Mouse (Mus musculus): ENCODE measurements around the gene Pacrg.

Pacrg gene

DNA sequence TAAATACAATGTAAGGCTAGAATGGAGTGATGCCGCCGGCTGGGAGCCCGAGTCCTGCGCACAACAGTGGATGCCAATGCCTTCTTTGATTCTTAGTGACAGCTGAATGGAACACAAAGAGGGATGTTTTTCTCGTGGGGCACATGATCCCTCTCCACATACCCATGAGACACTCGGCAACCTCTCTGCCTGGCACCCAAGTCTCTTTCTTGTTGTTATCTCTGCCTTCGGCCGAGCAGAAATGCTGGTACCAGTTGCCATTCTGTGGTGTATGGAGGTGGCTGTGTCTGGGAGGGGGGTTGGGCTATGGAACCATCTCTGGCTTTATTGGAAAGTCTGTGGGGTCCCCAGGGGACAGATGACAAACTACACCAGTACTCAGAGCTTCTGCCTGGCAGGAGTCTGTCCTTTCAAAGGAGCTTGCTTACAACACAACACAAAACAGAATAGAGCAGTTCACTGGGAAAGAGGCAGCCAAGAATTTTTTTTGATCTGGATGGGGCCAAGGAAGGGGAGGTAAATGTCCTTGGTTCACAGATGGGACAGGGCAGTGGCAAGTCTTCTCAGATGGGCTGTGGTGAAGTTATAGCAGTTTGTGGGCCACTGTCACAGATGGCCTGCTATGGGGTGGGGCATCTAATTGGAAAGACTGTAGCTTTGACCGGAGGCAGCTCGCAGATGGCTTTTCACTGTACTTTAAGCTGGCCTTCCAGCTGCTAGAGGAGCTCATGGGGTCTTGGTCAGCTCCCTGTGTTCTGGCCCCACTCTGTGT is 388.6 kb downstream of the Pacrg start:
- no peak for DNase-seq (ENCODE audit: low spot score)

DNA sequence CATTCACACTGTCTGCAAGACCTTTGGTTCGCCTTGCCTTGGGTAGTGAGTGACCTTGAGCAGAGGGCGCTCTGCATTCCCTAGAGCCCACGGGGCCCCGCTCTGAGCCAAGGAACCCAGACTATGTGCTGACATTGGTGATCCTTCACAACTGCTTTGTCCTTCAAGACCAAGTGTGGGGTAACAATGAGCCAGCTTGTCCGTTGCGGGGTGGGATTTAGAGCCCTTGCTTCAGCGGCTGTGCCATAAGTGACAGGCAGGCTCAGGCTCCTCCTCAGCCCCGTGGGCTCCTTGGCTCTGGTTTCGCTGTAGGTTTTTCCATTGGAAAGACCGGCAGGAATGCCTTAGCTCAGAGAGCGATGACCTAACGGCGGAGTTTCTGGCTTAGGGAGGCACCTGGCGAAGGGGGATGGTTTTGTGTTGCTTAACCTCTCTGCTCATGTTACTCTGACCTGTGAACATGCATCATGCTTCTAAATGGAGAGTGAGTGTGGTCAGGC is 390.3 kb downstream of the Pacrg start:
- DNase-seq (ENCODE audit: low spot score): no peak

DNA sequence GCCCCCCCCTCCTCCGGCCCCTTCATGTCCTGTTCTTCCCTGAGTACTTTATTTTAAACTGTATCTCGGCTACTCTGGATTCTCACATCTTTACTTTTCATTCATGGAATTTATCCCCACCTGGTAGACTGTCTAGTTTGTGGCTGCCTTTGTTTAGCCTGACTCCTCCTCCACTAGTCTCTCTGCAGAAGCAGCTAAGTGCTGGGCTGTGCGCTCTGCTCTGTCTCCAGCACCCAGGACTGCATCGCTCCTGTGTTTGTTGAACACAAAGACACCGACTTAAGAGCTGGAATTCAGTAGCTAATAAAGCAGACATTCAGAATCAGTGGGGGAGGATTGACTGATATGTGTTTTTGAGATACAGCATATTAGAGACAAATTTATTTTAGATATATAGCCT is 391.7 kb downstream of the Pacrg start:
- no peak for DNase-seq (ENCODE audit: low spot score)

DNA sequence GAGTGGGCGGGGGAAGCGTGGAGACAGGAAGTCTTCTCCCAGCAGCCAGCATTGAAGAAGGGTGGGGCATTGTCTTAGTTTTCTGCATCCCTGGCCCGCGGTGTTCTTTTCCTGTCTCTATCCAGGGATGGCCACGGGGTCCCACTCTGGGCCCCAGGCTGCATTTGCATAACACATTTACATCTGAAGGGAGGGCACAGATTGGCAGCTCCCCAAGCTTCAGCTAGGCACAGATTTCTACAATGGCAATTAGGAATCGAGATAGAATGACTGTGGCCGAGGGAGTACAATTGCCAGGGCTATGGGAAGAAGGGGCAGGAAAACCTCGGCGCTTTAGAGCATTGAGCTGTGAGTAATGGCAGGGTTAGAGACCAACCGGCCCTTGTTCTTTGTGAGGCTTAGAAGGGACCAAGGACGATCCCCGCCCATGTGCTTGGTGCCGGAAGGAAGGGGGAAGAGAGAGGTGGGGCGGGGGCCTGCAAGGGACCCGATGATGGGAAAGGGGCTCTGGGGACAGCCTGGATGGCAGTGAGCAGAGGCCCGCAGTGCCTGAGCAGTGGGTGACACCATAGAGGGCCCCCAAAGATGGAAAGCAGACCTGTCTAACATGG is 398.5 kb downstream of the Pacrg start:
- DNase-seq (ENCODE audit: low spot score): no peak

DNA sequence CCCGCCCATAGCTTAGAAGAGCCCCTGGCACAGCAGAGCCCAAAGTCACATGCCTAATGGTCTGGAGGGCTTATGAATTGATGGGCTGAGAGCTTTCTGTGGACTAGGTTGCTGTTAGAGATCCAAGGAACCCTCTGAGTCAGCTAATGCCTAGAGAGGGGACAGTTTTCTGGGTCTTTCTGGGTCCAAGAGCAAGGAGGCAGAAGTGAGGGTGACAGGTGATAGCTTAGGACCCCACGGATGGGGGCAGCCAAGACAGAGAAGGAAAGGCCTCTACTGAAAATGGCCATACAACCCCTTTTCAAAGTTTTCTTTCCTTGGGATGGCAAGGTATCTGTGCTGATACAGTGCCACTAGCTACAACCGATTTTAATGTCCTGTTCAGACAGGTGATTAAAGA is 399.1 kb downstream of the Pacrg start:
- DNase-seq (ENCODE audit: low spot score): no peak

DNA sequence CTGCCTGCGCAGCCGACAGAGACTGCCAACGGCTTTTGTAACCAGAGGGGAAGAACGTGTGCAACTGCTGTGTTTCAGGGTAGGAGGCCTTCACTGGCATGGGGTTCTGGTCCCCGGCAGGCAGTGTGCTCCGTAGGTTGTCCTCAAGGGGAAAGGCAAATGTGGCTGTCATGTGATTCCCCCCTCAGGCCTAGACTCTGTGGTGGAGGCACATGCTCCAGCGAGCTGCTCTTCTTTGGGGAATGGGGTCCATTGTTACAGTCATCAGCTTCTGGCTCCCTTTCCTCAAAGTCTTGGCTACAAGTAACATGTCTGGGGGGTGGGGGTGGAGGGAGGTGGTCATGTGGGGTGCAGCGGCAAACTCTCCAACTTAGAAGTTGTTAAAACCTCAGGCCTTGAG is 400.3 kb downstream of the Pacrg start:
- no peak for DNase-seq (ENCODE audit: low spot score)

DNA sequence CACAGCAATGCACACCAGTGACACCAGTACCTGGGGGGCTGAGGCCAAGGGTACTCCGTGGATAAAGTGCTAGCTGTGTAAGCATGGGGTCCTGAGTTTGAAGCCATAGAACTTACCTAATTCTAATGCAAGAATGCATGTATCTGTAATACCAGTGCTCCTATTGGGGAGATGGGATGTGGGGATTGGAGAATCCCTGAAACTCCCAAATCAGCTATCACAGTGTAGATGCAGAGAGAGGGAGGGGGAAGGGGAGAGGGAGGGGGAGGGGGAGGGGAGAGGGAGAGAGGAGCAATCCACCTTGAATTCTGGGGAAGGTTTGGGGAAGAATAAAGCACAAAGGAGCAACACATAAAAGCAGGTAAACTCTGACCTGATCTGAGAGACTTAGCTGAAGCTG is 405.2 kb downstream of the Pacrg start:
- DNase-seq (ENCODE audit: low spot score): no peak

DNA sequence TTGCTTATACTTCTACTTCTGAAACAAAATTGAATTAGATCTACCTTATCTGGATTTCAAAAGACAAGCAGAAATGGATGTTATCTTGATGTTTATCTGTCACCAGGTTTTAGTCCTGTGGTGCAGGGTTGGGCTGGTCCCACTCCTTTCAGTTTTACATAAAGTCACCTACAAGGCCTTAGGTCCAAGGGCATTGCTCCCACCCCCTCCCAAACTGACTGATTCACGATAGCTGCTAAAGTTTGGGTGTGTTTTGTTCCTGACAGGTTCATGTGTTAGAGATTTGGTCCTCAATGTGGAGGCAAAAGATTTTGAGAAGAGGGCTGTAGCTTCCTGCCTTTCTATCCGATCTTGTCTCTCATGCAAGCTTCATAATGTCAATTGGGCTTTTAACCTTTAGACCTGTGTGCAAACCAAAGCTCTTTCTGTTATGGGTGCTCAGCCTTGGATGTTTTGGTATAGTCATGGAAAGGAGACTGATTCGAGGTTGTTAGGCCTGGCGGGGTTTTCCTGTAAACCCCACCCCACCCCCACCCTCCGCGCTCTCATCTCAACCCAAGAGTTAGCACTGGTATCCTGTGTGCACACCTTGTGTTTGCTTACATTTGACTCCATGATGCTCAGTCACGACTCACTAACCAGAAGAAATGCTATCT is 407.5 kb downstream of the Pacrg start:
- DNase-seq (ENCODE audit: low spot score): no peak

DNA sequence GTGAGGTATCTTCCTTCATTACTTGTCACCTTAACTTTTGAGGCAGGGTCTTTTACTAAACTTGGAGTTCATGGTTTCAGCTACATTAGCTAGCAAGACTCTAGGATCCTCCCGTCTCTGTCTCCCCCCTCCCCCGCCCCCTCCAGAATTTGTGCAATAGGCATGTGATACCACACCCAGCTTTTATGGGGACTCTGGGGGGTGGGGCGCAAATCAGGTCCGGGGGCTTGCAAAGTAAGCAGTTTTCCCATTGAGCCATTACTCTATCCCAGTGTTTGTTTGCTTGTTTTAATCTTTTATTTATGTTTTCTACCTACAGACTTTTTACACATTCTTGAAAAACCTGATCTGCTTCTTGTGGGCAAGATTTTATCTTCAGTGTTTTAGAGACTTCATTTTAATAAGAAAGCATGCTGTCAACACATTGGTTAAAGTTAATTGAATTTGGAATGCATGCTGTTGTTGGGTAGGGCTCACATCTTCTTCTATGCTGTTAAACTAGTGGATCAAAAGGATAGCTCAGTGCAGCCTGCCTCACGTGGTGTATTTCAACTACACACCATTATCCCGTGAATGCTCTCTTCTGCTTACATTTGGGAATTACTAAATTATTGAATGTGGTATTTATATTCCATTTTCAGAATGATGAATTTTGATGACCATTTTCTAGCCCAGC is 408.1 kb downstream of the Pacrg start:
- DNase-seq (ENCODE audit: low spot score): no peak

DNA sequence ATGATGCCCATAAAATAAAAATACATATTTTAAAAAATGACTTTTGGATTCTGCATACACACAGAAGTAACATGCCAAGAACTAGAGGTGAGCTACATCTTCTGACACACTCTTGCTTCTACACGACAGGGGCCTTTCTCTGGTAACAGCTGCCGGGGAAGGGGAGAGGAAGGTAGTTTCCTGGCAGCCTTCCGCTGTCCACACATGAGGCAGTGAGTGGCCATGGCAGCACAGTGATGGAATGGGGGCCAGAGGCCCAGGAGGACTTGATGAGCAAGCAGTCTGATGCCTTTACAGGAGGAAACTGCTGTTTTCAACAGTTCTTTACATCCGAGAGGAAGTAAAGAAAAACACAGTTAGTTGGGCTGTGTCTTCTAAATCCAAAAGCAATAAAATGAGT is 409.3 kb downstream of the Pacrg start:
- no peak for DNase-seq (ENCODE audit: low spot score)

DNA sequence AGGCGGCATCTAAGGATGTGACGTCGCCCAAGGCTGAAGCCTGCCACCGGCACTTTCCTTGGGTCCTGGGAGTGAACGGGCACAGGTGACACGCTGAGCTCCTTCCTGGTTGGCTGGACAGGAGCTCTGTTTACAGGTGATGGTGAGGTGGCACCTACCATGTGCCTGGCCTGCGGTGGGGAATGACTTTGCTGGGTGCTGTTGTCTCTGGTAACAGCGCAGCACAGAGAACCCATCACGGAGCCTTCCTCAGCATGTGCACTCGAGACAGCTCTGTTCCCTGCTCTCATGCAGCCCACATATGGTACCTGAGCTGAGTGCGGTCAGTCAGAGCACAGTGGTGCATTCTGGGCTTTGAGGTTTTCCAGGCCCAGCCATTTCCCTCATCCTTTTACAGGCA is 410.7 kb downstream of the Pacrg start:
- DNase-seq (ENCODE audit: low spot score): no peak

DNA sequence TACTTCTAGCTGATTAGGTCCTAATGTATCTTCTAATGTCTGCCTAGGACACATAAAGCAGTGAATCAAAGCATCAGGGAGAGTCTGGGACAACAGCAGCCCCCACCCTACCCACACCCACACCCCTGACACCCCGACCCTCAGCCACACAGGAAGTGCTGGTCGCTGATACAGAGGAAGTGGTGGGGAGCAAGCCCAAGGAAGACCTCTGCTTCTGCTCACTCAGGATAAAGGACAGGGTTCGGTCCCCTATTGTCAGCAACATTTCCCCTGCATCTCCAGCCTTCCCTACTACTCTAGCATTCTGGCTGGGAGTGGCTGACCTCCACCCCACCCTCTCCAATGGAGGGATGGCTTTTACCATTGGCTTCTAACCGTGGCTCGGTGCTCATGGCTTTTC is 414.8 kb downstream of the Pacrg start:
- no peak for DNase-seq (ENCODE audit: low spot score)

DNA sequence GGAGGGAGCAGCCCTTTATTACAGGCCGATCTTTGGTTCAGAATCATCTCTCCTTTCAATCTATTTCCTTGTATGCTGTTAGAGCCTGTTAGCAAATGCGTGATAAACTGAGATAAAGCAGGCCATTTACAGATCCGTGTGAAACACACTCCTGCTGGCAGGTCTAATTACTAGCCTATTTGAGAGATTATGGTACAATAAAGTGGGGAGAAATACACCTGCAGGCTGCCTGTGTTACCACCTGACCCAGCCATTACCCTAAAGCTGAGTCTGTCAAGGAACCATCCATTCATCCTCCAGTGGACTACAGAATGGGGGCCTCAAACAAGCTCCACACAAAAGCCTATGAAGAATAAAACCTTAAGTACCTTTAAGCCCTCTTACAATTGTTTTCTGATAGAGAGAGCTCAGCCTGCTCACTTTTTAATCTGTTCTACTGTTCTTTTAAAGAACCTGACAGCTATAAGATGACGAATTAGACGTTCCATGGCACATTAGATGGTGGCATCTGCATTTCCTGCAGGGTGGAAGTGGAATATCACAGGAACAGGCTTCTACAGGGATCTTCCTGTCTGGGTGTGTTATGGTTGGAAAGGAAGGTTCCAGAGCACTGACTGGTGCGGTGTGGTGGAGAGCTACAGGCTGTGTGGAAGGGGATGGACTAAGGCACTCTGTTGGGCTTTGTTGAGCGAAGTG is 422.4 kb downstream of the Pacrg start:
- DNase-seq (ENCODE audit: low spot score): no peak

DNA sequence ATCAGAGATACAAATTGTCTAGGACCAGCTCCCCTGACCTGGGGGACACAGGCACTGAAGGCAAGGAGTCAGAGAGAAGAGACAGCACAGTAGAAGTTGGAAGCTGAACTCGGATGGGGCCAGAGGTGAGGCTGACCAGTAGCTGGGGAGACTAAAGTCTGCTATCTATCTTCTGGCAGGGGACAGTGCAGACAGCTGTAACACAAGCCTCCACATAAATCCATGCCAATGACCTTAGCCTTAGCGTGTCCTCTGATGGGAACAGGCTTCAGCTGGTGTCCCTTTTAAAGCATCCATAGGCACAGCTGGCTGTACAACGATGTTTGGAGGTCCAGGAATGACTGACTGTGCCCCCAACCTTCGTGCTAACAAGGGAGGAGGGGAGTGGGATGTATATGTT is 423.1 kb downstream of the Pacrg start:
- DNase-seq (ENCODE audit: low spot score): no peak

DNA sequence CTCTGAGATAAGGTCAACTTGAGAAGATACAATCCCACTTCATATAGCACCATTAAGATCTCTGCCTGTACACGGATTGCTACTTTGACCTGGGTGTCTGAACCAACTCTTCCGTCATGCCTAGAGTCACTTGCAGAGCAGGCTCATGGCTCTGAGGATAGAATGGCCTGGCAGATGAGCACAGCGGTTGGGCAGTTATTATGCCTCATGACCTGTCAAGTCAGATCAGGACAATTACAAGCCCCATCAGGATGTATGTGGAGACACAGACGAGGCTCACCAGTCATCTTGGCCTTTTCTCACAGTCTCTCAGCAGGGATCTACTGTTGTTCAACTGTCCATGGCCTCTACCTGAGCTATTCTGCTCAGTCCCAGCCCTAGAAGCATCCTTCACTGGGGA is 424.0 kb downstream of the Pacrg start:
- no peak for DNase-seq (ENCODE audit: low spot score)

DNA sequence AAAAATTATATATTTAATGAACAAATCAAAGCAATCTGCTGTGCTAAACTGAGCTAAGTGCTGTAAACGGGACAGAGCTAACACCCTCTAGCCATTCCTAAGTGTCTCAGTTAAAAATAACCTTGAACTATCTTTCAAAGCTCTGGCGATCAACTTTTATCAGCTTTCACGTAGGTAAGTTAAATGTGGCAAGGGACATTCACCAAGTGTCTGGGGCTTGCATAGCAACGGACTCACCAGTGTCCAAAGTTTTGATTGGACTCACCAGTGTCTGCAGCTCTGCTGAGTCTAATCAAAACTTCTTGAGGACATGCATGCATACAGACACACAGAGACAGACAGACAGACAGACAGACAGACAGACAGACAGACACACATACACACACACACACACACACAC is 425.7 kb downstream of the Pacrg start:
- DNase-seq (ENCODE audit: low spot score): no peak

DNA sequence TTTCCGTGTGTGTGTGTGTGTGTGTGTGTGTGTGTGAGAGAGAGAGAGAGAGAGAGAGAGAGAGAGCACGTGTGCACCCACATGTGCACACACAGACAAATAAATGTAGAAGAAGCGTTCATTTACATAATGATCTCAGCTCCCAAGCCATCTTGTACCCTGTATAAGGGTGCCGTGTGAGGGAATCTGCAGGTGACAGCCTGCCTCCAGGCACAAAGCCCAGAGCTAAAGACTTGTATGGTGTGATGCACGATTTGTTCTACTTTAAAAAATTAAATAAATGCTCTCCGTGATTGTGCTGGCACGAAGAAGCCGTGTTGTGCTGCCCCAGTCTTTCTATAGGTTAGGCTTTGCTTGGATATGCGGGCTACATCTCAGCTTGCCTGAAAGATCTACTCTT is 426.2 kb downstream of the Pacrg start:
- DNase-seq (ENCODE audit: low spot score): no peak

DNA sequence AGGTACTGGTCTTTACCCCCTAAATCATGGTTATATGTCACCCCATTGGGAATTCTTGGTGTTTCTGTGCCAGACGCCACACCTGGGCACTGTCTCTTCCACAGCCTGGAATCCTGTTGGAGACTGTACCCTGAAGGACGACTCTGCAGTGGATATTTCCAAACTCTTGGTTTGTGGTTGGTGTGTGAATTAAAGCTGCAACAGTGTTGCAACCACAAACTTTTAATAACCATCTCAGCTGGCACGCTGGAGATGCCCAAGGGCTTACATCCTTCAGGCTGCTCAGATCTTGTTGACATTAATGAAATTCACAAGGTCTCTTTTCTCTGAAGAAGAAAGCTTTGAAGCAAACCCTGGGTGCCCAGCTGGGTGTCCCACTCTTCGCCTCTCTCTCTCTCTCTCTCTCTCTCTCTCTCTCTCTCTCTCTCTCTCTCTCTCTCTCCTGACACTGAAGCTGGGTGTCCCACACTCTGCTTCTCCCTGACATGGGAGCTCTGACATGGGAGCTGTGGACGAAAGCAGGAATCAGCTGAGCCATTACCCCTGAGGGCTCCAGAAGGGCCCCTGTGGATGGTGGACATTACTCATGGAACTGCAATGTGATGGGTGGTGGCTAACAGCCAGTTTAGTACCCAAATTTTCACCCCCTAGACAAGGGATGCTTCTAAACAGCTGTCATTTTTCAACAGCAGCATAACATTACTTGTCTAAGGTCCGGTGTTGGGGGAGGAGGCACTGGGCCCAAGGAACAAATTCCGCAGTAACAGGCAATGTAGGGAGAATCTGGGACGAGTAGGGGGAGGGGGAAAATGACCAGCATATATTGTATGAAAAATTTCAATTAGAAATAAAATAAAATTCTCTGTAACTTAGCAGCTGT is 429.3 kb downstream of the Pacrg start:
- DNase-seq (ENCODE audit: low spot score): no peak

DNA sequence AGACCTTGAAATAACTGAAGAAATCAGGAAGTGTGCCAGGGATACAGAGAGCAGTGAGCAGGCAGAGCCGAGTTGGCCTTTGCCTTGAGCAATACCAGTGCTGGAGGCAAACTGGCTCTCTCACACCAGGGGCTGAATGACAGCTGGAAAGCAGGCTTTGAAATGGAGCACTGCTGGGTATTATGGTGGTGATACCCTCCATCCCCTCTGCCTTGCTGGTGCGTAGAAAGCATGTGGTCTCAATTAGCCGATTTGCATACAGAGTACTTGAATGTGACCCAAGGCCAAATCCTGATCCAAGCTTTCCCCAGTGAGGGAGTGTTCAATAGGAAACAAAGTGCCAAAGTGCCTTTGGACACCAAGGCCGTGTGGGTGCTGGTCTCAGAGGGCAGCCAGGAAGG is 431.4 kb downstream of the Pacrg start:
- DNase-seq (ENCODE audit: low spot score): no peak

DNA sequence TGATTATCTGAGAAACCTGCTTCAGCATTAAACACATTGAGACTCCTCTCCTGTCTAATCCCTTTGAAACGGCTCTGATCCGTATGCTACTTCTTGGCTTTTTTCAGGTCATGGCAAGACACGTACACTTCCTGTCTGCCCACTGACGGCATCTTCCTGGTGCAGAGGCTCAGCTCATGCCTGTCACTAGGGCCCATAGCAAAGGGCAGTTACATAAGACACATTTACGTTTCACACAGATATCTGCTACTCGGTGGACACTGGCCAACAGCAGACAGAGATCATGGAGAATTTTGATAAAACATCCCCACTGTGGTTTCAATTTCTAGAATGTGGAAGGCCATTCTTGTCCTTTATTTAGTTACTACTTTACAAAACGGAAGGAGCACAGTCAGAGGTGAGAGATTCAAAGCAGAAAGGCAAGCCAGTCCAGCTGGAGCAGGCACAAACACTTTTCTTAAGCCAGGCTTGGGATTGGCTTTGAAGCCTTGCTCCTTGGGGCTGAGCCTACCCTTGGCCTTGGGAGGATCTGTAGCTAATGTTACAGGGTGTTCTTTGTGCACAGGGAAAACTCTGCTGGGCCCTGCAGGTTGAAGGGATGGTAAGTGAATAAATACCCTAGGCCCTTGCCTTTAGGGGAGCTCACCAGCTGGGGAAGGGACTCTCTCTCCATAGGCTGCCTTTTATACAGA is 432.9 kb downstream of the Pacrg start:
- no peak for DNase-seq (ENCODE audit: low spot score)

DNA sequence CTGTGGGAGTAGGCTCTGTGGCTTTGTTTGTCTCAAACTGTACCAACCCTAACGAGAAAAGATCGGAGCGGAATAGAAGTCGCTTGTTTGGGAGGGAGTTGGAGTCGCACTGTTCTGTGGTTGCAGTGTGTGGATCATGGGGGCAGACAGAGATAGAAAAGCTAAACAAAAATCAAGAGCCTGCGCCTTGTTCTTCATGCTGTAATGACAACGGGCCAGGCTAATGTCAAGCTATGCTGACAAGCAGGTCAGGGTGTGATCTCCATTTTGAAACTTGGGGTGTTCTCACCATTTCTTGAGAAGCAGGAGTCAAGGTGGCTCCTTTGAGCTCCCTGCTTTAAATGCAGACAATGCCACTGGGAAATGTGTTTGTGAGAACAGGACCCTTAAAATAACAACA is 433.8 kb downstream of the Pacrg start:
- no peak for DNase-seq (ENCODE audit: low spot score)
